Mouse (Mus musculus) heart, adult 2 months (tissue): Measurements from ENCODE around the gene Hist1h3b. TPM values are rescaled to one million over a fixed set of nuclear protein-coding genes. Genes with fewer than 3 reads are reported as not detected.
"Not testable (repeated sequence)": the region's sequence is repeated elsewhere in the genome, so short reads cannot be mapped to it uniquely, and the experiment has no call there.

Experiments used
- DNase-seq, 2 experiments: peaks; one replicate each; pipeline ENCODE4 v3.0.0; 2021
- H3K27ac ChIP-seq: fragments of 200-600 bp; 2 replicates; pipeline ENCODE4 v1.8.1; 2022
- H3K27me3 ChIP-seq: fragments of 200-500 bp; 2 replicates; pipeline ENCODE4 v1.6.1; 2012; ENCODE audit warnings: mild to moderate bottlenecking, low read length, inconsistent platforms, mixed read lengths; ENCODE audit not compliant: control insufficient read depth, insufficient read depth
- H3K36me3 ChIP-seq: fragments of 200-500 bp; 2 replicates; pipeline ENCODE4 v1.6.1; 2012; ENCODE audit warnings: low read length, inconsistent platforms; ENCODE audit not compliant: control insufficient read depth, insufficient read depth
- H3K4me1 ChIP-seq: fragments of 200-500 bp; 2 replicates; pipeline ENCODE4 v1.6.1; 2011; ENCODE audit warnings: low read length; ENCODE audit not compliant: control insufficient read depth, insufficient read depth
- H3K4me3 ChIP-seq: fragments of 200-600 bp; 2 replicates; pipeline ENCODE4 v1.8.1; 2022
- H3K79me2 ChIP-seq: fragments of 200-500 bp; replicated peaks from 2 replicates; pipeline ENCODE4 v1.6.1; 2012; ENCODE audit warnings: mild to moderate bottlenecking, inconsistent platforms, low read length, moderate library complexity, mixed read lengths; ENCODE audit not compliant: control insufficient read depth, insufficient read depth
- H3K9ac ChIP-seq: fragments of 200-500 bp; 2 replicates; pipeline ENCODE4 v1.6.1; 2012; ENCODE audit warnings: low read depth, mild to moderate bottlenecking, control low read depth, inconsistent platforms, low read length, mixed read lengths
- CTCF ChIP-seq: fragments of 200-600 bp; IDR thresholded peaks from 2 replicates; pipeline ENCODE4 v1.8.1; 2022; ENCODE audit warnings: antibody characterized with exemption, mild to moderate bottlenecking, moderate library complexity
- EP300 ChIP-seq: fragments of 200-500 bp; IDR thresholded peaks from 2 replicates; pipeline ENCODE4 v1.6.1; 2011; ENCODE audit warnings: low read depth, low read length, control low read depth; ENCODE audit not compliant: insufficient read depth
- POLR2A ChIP-seq: fragments of 200-500 bp; IDR thresholded peaks from 2 replicates; pipeline ENCODE4 v1.6.1; 2011; ENCODE audit warnings: mild to moderate bottlenecking, low read depth, low read length, control low read depth; ENCODE audit not compliant: insufficient read depth
- WGBS: fragments of 180-500 bp; shearing (Covaris S2); methylation state at CpG from one replicate; pipeline ENCODE4 v1.1.7; 2018; 5-methylcytosine and 5-hydroxymethylcytosine counted together
- intact Hi-C: fragments of 180-260 bp; cut with DNase I; formaldehyde crosslinking; loops from one replicate; pipeline ENCODE4 v1.15.1; 2025
- polyA plus RNA-seq: library from polyadenylated mRNA; depleted of rRNA; stranded (reverse); fragments of >200 nt; gene quantifications from 2 replicates; pipeline ENCODE4 v1.2.3, GENCODE M21; 2012
- total RNA-seq, 2 experiments: library from RNA; stranded (reverse); gene quantifications; 2 replicates each; pipeline ENCODE4 v1.2.3; 2021

Hist1h3b gene
- total and polyA plus RNA-seq, 3 experiments: 1.7 to 8.0 (median 6.4) TPM

DNA sequence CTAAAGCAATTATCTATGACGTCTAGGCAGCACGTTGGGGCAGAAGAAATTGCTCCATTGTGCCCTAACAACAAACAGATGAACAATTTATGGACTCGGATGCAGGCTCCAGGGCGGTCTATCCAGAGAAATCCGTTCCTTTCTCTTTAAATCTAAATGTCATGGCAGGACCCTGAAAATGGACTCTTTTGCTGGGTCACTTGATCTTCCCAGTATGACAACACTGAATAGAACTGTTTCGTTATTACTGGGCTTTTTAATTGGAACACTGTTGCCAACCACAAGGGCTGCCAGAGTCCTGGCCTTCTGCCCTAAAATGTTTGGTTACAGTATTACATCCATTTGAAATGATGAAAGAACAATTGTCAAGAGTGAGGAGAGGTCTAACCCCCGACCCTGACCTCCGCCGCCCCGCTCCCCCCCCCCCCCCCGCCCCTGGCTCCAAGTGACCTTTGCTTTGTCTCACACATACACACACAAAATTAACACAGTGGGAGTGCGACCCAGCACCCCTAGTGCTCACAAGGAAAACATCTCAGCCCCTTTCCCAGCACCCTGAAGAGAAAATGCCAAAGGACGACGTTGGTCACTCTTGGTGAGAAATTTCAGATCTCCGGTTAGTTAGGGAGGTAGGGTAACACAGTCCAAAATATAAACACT, 42.2 kb upstream of the Hist1h3b start:
- Histone ChIP-seq H3K27me3 (no peaks in the 10 kb centered on the region), H3K36me3 (no peaks in the 10 kb centered on the region; the same call in 1 of the 2 replicates), H3K27ac (peak overlapping the region; percentile 94), H3K4me3 (peak overlapping the region; percentile 77), H3K79me2 (no peaks in the 10 kb centered on the region), H3K9ac (peak overlapping the region; percentile 75), H3K4me1 (peaks cover 2% of the 10 kb centered on the region)
- intact Hi-C loops: no loop called here
- WGBS: 29% methylated on average over 15 of the region's 15 CpGs
- TF ChIP-seq CTCF: no peak
- TF ChIP-seq POLR2A: no peak
- no peak for TF ChIP-seq EP300
- no peak for DNase-seq

DNA sequence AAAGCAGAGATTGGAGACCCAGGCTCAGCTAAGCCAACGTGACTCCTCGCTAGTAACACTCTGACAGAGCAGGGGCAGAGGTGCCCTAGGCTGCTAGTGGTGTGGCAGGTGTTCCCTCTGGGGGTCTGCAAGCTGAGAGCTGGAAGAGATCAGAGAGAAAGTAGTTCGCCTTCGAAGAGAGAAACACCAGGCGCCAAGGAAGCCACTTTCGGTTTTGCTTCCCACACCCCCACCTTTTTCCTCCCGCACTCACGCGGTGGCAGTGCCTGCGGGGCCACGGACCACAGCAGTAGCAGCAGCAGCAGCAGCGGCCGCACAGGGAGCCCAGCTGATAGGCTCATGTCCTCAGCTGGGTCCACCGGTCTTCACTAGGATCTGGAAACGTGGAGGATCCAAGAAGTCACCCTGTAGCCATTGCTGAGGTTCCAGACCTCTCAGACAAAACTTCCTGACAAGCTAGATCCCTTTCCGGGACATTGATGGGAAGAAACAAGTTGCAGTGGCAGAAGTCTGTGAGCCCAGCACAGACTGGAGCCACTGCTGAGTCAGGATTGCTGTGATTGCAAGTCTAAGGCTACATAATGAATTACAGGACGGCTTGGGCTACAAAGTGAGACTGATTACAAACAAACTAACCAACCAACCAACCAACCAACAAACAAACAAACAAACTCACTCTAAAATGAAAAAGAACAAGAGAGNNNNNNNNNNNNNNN, 41.5 kb upstream of the Hist1h3b start, which contains the start of gene Hfe:
Gene Hfe (minus strand): TSS at position 481 of the 716 bp plus-strand sequence.
- H3K27me3 ChIP-seq: no peaks in the 10 kb centered on the region
- under 1% methylated on average over 17 of the region's 17 CpGs for WGBS
- H3K27ac ChIP-seq: peak within 1 kb of the TSS; percentile 94
- TF ChIP-seq CTCF (no peak), POLR2A (peak; percentile 48; the same call in 1 of the 2 replicates)
- intact Hi-C loops: no loop called here
- peak; percentile 76 to 77 for DNase-seq
- H3K4me3 ChIP-seq: peak within 1 kb of the TSS; percentile 77
- peak within 1 kb of the TSS; percentile 75 for H3K9ac ChIP-seq
- peaks cover 2% of the 10 kb centered on the region for H3K4me1 ChIP-seq
- H3K79me2 ChIP-seq: no peaks in the 10 kb centered on the region
- H3K36me3 ChIP-seq: no peaks in the 10 kb centered on the region

DNA sequence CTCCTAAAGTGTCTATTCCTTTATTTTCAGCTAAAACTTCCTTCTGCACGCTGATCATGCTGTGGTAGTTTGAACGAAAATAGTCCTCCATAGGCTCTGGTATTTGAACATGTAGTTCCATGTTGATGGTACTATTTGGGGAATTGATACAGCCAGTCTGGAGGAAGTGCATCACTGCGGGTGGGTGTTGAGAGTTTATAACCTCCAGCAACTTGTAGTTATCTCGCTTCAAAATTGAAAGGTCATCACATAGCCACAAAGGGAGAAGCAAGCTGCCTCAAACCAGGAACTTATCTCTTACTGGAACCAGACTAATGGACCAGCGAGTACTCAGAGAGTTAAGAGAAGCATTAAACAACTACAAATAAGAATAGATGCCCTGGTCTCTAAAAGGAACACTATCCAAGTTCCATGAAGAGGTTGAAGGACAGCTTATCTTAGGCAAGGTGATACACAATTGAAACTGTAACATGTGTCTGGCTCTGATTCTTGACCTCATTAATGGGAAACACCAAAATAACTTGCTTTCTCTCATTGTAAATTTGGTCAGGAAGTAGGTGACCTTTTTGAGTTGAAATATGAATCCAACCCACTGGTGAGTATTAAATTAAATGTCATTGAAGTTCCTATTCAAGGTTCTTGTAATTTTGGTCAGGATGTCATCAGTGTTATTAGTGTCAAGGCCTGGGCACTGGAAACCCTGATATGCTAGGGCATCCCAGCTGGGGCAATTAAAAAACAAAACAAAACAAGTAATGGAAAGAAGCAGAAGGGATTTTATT, 35.6 kb upstream of the Hist1h3b start:
- WGBS: 35% methylated on average over 5 of the region's 5 CpGs
- Histone ChIP-seq H3K79me2 (no peaks in the 10 kb centered on the region), H3K27ac (peak overlapping the region; percentile 34), H3K27me3 (no peaks in the 10 kb centered on the region), H3K9ac (no peak overlapping the region), H3K4me1 (no peaks in the 10 kb centered on the region; the same call in 1 of the 2 replicates), H3K36me3 (no peaks in the 10 kb centered on the region), H3K4me3 (no peak overlapping the region)
- DNase-seq: no peak
- TF ChIP-seq CTCF (no peak), POLR2A (no peak), EP300 (no peak)
- intact Hi-C loops: no loop called here

DNA sequence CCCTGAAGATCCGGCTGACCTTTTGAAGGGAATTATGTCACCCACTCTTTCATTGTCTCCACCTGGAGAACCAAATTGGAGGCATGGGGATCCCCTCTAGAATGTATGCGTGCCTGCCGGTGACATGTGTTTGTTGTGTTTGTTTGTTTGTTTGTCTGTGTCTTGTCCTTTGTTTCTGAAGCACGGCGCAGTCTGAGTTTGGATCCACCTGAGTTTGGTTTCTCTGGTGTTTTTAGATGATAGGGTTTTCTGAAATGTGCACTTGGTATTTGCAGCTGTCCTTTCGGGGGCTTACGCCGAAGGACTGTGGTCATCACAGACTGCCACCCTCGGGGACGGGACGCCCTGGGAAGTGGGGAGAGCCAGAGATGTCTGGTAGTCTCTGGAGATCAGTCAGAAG, 34.9 kb upstream of the Hist1h3b start:
- H3K27me3 ChIP-seq: no peaks in the 10 kb centered on the region
- H3K27ac ChIP-seq: peak overlapping the region; percentile 34
- WGBS: 39% methylated on average over 11 of the region's 11 CpGs
- no peak overlapping the region for H3K4me3 ChIP-seq
- TF ChIP-seq CTCF: no peak
- no peak for TF ChIP-seq POLR2A
- no peak for TF ChIP-seq EP300
- H3K36me3 ChIP-seq: no peaks in the 10 kb centered on the region
- intact Hi-C loops: no loop called here
- H3K79me2 ChIP-seq: no peaks in the 10 kb centered on the region
- no peak overlapping the region for H3K9ac ChIP-seq
- no peaks in the 10 kb centered on the region; the same call in 1 of the 2 replicates for H3K4me1 ChIP-seq
- no peak for DNase-seq

DNA sequence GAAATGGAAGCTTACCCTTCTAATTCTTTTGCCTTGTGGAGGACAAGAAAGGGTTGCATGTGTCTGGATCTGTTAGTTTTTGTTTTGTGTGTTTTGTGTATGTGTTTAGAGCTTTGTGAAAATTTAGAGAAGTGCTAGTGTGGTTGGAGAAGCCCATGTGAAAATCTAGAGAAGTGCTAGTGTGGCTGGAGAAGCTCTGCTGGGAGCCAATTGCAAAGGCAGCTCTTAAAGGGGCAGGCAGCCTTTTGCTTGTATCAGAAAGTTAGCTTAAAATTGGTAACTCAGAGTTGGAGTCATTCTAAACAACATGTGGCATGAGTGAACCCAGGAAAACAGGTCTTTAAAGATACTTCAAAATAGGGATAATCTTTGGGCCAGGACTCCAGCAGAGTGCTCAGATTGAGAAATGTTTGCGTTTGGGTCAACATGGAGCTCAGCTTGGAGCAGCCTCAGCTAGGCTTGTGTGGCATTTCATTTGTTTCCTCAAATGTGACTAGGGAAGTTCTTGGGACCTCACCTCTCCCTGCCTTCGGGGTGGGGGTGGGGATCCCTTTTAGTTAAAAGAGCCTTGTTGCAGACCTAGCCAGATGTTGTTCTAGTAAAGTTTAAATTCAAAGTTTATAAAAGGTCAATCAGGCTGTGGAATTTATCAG, 34.3 kb upstream of the Hist1h3b start:
- DNase-seq, H3K27me3 ChIP-seq, H3K79me2 ChIP-seq, H3K36me3 ChIP-seq, intact Hi-C loops, H3K4me3 ChIP-seq, H3K9ac ChIP-seq, H3K4me1 ChIP-seq: not testable (repeated sequence)
- peak overlapping the region; percentile 34 for H3K27ac ChIP-seq
- 34% methylated on average over 2 of the region's 2 CpGs for WGBS
